Mouse (Mus musculus) hindbrain, embryonic 11.5 days (tissue): ENCODE measurements around the gene Slc35g3. TPM values are rescaled to one million over a fixed set of nuclear protein-coding genes. Genes with fewer than 3 reads are reported as not detected.

Experiments
- ATAC-seq: fragments of 200-750 bp; cut with Nextera tagmentation; 2 replicates; pipeline ENCODE4 v1.8.0; 2017; ENCODE audit warnings: mild to moderate bottlenecking, moderate TSS enrichment, moderate library complexity; ENCODE audit not compliant: low FRiP score
- DNase-seq: peaks from one replicate; pipeline ENCODE4 v3.0.0-alpha.2; 2015; ENCODE audit warnings: low spot score
- H3K27ac ChIP-seq: fragments of 300-500 bp; sonication (generic); 2 replicates; pipeline ENCODE4 v1.5.1; 2014; ENCODE audit warnings: mild to moderate bottlenecking, low read depth, low read length
- H3K27me3 ChIP-seq: fragments of 300-500 bp; sonication (generic); 2 replicates; pipeline ENCODE4 v1.6.1; 2014; ENCODE audit warnings: mild to moderate bottlenecking, low read length, moderate library complexity, mixed read lengths; ENCODE audit not compliant: control insufficient read depth, insufficient read depth
- H3K36me3 ChIP-seq: fragments of 300-500 bp; sonication (generic); 2 replicates; pipeline ENCODE4 v1.6.1; 2014; ENCODE audit warnings: mild to moderate bottlenecking, low read length, moderate library complexity, mixed read lengths; ENCODE audit not compliant: control insufficient read depth, insufficient read depth
- H3K4me1 ChIP-seq: fragments of 300-500 bp; sonication (generic); replicated peaks from 2 replicates; pipeline ENCODE4 v1.6.1; 2014; ENCODE audit warnings: low read length, mixed read lengths; ENCODE audit not compliant: control insufficient read depth, insufficient read depth
- H3K4me2 ChIP-seq: fragments of 300-500 bp; sonication (generic); replicated peaks from 2 replicates; pipeline ENCODE4 v1.6.1; 2014; ENCODE audit warnings: mild to moderate bottlenecking, low read depth, low read length
- H3K4me3 ChIP-seq: fragments of 300-500 bp; sonication (generic); 2 replicates; pipeline ENCODE4 v1.5.1; 2014; ENCODE audit warnings: low read depth, low read length
- H3K9ac ChIP-seq: fragments of 300-500 bp; sonication (generic); 2 replicates; pipeline ENCODE4 v1.6.1; 2014; ENCODE audit warnings: low read depth, low read length
- H3K9me3 ChIP-seq: fragments of 300-500 bp; sonication (generic); 2 replicates; pipeline ENCODE4 v1.6.1; 2016; ENCODE audit warnings: low read length; ENCODE audit not compliant: control insufficient read depth
- WGBS: fragments of 180-500 bp; shearing (Covaris S2); extraction: QIAGEN DNeasy Blood & Tissue Kit; methylation state at CpG from one replicate; pipeline ENCODE4 v1.1.7; 2014; 5-methylcytosine and 5-hydroxymethylcytosine counted together
- polyA plus RNA-seq: library from polyadenylated mRNA; unstranded; fragments of >200 nt; fragmentation: Nextera tagmentation; extraction: Ambion mirVana; gene quantifications from 2 replicates; pipeline ENCODE4 v1.2.1, GENCODE M21; 2014

Gene Slc35g3
- polyA plus RNA-seq, 1 experiment from 2014 or later, result 0.57 TPM

- no peak overlapping the region for H3K27ac ChIP-seq
- H3K9me3 ChIP-seq, result no peaks in the 10 kb centered on the region
- H3K27me3 ChIP-seq, result peaks cover 6% of the 10 kb centered on the region; the same call in 1 of the 2 replicates
- ATAC-seq, result no peak
- no peak for DNase-seq
- H3K4me1 ChIP-seq, result no peaks in the 10 kb centered on the region
- 66% methylated on average over 23 of the region's 23 CpGs for WGBS
- no peak overlapping the region for H3K4me3 ChIP-seq
- no peaks in the 10 kb centered on the region for H3K36me3 ChIP-seq
- no peak overlapping the region for H3K4me2 ChIP-seq
- no peak overlapping the region for H3K9ac ChIP-seq
These were observed 16.7 kb upstream of the Slc35g3 start for GRCm38 (mm10) chr11:69778258-69778982.

GRCm38 (mm10) chr11:69777504-69778257 lies 15.9 kb upstream of the Slc35g3 start:
- DNase-seq (no peak), ATAC-seq (no peak)
- H3K4me1 ChIP-seq, result no peaks in the 10 kb centered on the region
- no peaks in the 10 kb centered on the region for H3K9me3 ChIP-seq
- no peaks in the 10 kb centered on the region for H3K36me3 ChIP-seq
- no peak overlapping the region for H3K27ac ChIP-seq
- H3K27me3 ChIP-seq, result peaks cover 6% of the 10 kb centered on the region; the same call in 1 of the 2 replicates
- H3K4me3 ChIP-seq, result no peak overlapping the region
- no peak overlapping the region for H3K4me2 ChIP-seq
- H3K9ac ChIP-seq, result no peak overlapping the region
- WGBS, result 65% methylated on average over 25 of the region's 26 CpGs

GRCm38 (mm10) chr11:69776488-69776887 lies 14.7 kb upstream of the Slc35g3 start:
- ATAC-seq (no peak), DNase-seq (no peak)
- peaks cover 6% of the 10 kb centered on the region; the same call in 1 of the 2 replicates for H3K27me3 ChIP-seq
- H3K9me3 ChIP-seq, result no peaks in the 10 kb centered on the region
- H3K27ac ChIP-seq, result no peak overlapping the region
- 82% methylated on average over 20 of the region's 20 CpGs for WGBS
- H3K36me3 ChIP-seq, result no peaks in the 10 kb centered on the region
- H3K9ac ChIP-seq, result no peak overlapping the region
- no peaks in the 10 kb centered on the region for H3K4me1 ChIP-seq
- no peak overlapping the region for H3K4me3 ChIP-seq
- H3K4me2 ChIP-seq, result no peak overlapping the region

GRCm38 (mm10) chr11:69775716-69776115 lies 13.9 kb upstream of the Slc35g3 start:
- ATAC-seq, result no peak
- DNase-seq, result no peak
- Histone ChIP-seq H3K4me2 (no peak overlapping the region), H3K9me3 (no peaks in the 10 kb centered on the region), H3K9ac (no peak overlapping the region), H3K4me1 (no peaks in the 10 kb centered on the region), H3K36me3 (no peaks in the 10 kb centered on the region), H3K4me3 (no peak overlapping the region), H3K27me3 (peaks cover 6% of the 10 kb centered on the region; the same call in 1 of the 2 replicates), H3K27ac (no peak overlapping the region)
- WGBS, result 64% methylated on average over 10 of the region's 10 CpGs

- H3K27me3 ChIP-seq, result peaks cover 6% of the 10 kb centered on the region; the same call in 1 of the 2 replicates
- no peak overlapping the region for H3K9ac ChIP-seq
- H3K4me3 ChIP-seq, result no peak overlapping the region
- WGBS, result 58% methylated on average over 5 of the region's 5 CpGs
- DNase-seq (no peak), ATAC-seq (no peak)
- H3K36me3 ChIP-seq, result no peaks in the 10 kb centered on the region
- H3K27ac ChIP-seq, result no peak overlapping the region
- H3K4me1 ChIP-seq, result no peaks in the 10 kb centered on the region
- no peaks in the 10 kb centered on the region for H3K9me3 ChIP-seq
- no peak overlapping the region for H3K4me2 ChIP-seq
These were observed 13.2 kb upstream of the Slc35g3 start for GRCm38 (mm10) chr11:69774961-69775360.

- no peak overlapping the region for H3K27ac ChIP-seq
- H3K4me2 ChIP-seq, result no peak overlapping the region
- no peak overlapping the region for H3K9ac ChIP-seq
- H3K27me3 ChIP-seq, result no peaks in the 10 kb centered on the region
- H3K4me1 ChIP-seq, result peaks cover 2% of the 10 kb centered on the region; the same call in 1 of the 2 replicates
- no peaks in the 10 kb centered on the region for H3K9me3 ChIP-seq
- ATAC-seq, result no peak
- no peak overlapping the region for H3K4me3 ChIP-seq
- WGBS, result 50% methylated on average over 4 of the region's 4 CpGs
- DNase-seq, result no peak
- H3K36me3 ChIP-seq, result no peaks in the 10 kb centered on the region
These were observed 5.8 kb upstream of the Slc35g3 start for GRCm38 (mm10) chr11:69767625-69767909.

GRCm38 (mm10) chr11:69766872-69767624 lies 5.3 kb upstream of the Slc35g3 start:
- DNase-seq (no peak), ATAC-seq (no peak)
- WGBS, result 69% methylated on average over 13 of the region's 13 CpGs
- Histone ChIP-seq H3K4me2 (peak overlapping the region; percentile 95), H3K27ac (no peak overlapping the region), H3K4me1 (peaks cover 2% of the 10 kb centered on the region; the same call in 1 of the 2 replicates), H3K27me3 (no peaks in the 10 kb centered on the region), H3K9me3 (no peaks in the 10 kb centered on the region), H3K9ac (no peak overlapping the region; the same call in 1 of the 2 replicates), H3K36me3 (no peaks in the 10 kb centered on the region), H3K4me3 (peak overlapping the region; percentile 76)

GRCm38 (mm10) chr11:69766126-69766609 lies 4.4 kb upstream of the Slc35g3 start:
- peak; percentile 75 for ATAC-seq
- WGBS, result under 1% methylated on average over 29 of the region's 37 CpGs
- peak overlapping the region; percentile 76 for H3K4me3 ChIP-seq
- H3K27me3 ChIP-seq, result no peaks in the 10 kb centered on the region
- H3K4me1 ChIP-seq, result peaks cover 2% of the 10 kb centered on the region; the same call in 1 of the 2 replicates
- peak; percentile 64 for DNase-seq
- peak overlapping the region; percentile 89 for H3K9ac ChIP-seq
- no peaks in the 10 kb centered on the region for H3K36me3 ChIP-seq
- H3K27ac ChIP-seq, result peak overlapping the region; percentile 68
- H3K4me2 ChIP-seq, result peak overlapping the region; percentile 95
- no peaks in the 10 kb centered on the region for H3K9me3 ChIP-seq
